Mouse (Mus musculus): ENCODE measurements around the gene Gpr84.

DNA sequence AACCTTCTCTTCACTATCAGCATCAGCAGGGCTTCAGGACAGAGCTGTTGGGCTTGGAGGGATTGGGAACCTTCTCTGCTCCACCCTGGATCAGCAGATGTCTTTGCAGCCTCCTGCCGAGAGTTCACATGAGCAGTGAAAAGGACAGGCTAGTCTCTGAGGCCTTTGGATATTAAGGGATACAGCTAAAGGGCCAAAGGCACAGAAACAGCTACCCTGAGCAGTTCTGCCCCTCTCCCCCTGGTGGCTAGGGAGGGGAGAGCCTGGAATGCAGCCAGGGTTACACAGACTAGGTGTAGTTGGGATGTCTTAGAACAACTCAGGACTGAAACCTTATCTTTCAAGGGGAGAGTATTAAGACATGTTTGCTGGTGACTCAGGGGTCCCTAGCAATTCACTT lies 10.7 kb upstream of the Gpr84 start:
- TF ChIP-seq CTCF (IDR thresholded peaks at IDR 0.05; ENCODE audit: extremely low read depth, insufficient read length, insufficient replicate concordance, low read depth, low read length) (peak; percentile 30; the same call in 1 of the 2 replicates), POLR2A (IDR thresholded peaks at IDR 0.05; ENCODE audit: low read depth, low read length) (no peak)

All from small intestine, adult 2 months (tissue).